Mouse (Mus musculus) stomach, postnatal 0 days (tissue): ENCODE measurements at regions not wholly inside any gene's neighbourhood (a gene's known extent, or its start where the extent isn't known, plus 50 kb on each side); places are given as distances from the start of the nearest gene placed in this dataset.

ENCODE experiments used
- CTCF ChIP-seq: IDR thresholded peaks from 2 replicates; pipeline ENCODE4 v1.5.1; 2016; ENCODE audit warnings: antibody characterized with exemption, low read depth, mild to moderate bottlenecking, moderate library complexity
- EP300 ChIP-seq: optimal IDR thresholded peaks from 2 replicates; pipeline ENCODE3; 2016; ENCODE audit warnings: antibody characterized with exemption

GRCm38 (mm10) chr7:113689131-113689530, 76.7 kb upstream of the Spon1 start:
- TF ChIP-seq EP300 = no peak
- no peak for TF ChIP-seq CTCF
